Mouse (Mus musculus) monocyte, adult 2 months (primary cell): Measurements from ENCODE around the gene Rps24.

Source experiments
- DNase-seq, 2 experiments: peaks; one replicate each; pipeline ENCODE4 v3.0.0; 2022; ENCODE audit warnings: low spot score in 2 of 2, low read depth in 1 of 2

The Rps24 gene

DNA sequence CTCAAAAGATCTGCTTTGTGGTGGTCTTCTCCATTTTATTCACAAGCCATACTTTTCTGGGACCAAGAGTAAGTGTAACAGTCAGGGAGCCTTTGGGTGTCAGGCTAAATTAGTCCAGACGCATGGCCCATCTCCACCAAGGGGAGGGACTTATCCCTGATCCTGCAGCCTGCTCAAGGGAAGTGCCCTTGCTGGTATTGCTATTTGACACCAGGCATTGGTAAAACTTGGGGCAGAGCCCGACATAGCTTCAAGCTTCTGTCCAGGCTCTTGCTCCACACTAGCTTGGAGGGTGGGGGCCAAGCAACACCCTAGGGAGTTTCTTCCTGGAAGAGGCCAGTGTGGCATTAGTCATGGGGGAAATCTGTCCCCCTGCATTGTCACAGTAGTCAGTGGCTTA lies 23.8 kb downstream of the Rps24 start:
- DNase-seq: no peak

DNA sequence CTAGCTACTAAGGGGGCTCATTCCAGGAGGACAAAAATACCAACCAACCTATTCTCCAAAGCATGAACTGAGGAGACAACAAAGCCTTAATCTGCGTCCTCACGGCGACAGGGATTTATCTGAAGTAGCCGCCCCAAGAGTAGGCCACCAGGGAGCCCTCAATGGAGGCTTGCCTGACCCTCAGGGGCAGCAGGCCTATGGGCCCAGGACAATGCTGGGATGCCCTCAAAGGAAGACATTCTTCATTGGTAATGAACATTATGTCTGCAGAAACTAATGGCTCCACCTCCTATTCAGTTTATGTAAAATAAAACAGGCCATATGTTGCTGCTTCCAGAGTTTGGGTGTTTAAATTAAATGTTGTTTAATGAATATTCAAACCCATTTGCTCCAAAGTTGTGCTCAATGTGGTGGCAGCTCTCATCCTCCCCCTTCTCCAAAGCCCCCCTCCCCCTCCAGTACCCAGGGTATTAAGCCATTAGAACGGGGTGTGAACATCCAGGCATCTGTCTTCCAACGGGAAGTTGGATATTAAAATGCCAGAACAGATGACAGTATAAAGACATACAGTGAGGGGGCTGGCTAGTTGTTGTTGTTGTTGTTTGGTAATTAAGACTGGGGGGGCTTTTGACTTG lies 25.7 kb downstream of the Rps24 start:
- DNase-seq: no peak

DNA sequence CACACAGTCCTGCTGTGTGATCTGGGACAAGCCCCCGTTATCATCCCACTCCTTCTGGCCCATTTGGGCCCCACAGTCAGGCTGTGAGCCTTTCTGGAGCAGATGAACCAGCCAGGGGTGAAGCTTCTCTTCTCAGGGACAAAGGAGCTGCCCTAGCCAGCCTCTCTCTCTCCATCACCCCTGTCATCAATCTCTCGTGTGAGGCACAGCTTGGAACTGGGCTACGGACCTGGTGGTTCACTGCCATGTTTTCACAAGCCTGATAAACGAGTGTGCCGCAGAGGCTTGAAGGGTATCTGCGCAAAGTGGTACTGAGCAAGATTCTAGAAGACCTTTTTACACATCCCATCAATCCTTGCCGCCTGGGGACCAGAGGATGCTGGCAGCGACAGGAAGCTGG lies 34.7 kb downstream of the Rps24 start:
- no peak for DNase-seq

DNA sequence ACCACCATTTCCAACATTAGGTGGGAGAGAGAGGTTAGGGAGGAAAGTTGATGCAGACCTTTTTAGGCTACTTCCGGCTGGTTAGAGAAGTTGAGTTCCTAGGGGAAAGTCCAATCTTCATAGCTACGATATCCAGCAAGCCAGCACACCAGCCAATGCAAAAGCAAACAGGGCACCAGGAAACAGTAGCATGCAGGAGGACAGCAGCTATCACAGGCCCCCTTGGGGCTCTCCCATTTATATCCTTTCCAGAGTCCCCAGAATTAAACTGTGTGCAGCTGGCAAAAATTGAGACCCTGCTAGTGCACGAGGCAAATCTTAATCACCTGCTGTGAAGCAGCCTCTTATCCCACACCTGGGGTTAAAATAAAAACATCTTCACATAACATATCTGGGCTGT lies 38.2 kb downstream of the Rps24 start:
- no peak for DNase-seq

DNA sequence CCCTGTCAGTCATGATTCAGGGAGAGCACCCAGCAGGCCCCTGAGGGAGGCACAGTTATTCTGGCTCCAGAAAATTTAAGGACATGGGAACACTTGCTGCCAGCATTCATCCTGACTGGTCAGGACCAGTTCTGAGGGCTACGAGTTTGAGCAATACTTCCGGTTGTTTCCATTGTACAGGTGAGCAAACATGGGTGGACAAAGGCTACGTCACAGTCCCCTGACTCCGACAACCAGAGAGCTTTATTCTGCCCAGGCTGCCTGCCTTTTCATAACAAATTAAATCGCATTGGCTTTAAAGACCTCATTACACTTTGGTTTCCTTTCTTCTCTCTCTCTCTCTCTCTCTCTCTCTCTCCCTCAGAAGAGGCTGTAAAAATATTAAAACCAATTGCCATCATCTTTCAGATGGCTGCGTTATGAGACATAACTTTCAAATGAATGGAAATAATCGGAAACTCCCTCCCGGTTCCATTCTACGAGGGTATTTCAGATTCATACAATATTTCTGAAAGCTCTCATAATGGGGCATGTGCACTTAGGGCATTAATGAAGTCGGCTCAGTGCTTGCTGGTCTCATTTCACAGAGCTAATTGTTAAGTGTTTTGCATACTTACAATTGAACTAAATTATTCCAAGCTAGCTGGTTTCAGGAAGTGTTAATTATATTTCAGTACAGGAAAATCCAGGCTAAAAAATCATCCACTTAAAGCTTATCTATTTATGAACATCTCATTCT lies 38.9 kb downstream of the Rps24 start:
- DNase-seq: no peak

DNA sequence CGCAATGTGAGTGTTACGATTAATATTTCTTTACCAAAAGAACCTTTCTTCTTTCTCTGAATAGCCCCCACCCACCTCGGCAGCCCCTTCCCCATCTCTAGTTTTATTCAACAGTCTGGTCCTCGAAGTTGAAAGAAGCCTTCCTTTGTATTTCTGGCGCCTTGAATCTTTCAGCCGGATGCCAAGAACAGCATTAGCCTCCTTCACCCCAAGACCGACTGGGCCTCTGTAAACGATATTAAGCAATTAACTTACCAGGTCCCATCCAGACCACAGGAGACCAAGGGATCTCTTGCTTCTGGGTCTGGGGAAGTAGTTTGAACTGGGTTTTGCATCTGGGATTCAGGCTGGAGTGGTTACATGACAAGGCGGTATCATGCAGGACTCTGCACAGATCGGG lies 39.5 kb downstream of the Rps24 start:
- no peak for DNase-seq

DNA sequence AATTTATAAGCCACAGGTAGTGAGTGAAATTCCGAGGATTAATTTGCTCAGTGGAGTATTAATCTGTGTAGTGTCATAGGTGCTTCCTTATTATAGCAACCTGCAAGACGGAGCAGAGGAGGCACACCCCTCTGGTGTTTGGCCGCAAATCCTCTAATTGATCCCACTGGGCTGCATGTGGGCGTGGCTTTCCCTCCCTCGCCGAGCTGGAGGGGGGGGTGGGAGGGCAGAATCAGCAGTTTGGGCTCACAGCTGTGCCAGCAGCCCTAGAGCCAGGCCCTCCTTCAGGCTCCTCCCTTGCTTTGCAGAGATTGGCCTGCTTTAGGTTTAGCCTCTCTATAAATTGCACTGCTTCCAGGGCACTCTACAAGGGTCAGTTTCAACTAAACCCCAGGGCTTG lies 43.3 kb downstream of the Rps24 start:
- DNase-seq: no peak

DNA sequence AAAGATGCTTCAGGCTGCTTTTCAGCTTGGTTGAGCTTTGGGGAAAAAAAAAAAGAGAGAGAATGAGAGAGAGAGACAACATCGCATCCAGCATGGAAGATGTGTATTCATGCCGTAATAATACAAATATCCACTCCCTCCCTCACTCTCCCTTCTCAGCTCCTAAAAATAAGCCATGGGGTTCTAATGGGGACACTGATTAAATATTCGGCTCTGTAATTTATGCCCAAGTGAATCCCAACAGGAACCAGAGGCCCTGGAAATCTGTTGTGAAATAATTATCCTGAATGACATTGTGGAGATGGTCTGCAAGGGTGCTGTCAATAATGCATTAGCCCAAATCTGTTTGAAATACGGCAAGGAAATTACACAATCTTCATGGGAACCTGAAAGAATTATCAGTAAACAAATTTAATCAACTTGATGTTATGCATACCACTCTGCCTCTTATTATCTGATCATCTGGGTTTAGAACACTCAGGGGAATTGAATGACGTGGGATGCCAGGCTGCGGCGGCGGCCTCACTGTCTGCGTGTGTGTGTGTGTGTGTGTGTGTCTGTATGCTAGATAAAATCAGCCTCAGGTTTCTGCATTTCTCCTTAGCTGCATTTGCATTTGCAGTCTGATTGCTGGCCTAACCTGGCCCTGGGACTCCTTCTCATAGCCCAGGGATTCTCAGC lies 48.1 kb downstream of the Rps24 start:
- no peak for DNase-seq

DNA sequence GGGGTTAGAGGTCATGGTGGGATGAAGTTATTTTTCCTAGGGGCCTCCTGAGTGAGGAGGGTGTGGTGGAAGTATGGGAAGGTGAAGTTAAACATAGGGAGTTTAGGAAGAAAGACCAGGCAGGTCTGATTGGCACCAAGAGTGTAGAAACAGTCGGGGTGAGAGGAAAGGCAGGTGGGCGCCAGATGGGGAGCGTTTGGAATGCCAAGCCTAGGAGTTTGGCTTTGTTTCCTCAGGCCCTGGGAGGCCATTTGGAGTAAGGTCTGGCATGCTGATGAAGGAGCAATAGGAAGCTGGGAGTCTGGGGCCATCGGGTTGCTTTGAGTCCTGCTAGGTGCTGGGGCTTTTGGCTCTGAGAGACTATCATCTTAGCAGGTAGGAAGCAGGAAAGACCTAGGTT lies 56.0 kb downstream of the Rps24 start:
- DNase-seq: no peak

DNA sequence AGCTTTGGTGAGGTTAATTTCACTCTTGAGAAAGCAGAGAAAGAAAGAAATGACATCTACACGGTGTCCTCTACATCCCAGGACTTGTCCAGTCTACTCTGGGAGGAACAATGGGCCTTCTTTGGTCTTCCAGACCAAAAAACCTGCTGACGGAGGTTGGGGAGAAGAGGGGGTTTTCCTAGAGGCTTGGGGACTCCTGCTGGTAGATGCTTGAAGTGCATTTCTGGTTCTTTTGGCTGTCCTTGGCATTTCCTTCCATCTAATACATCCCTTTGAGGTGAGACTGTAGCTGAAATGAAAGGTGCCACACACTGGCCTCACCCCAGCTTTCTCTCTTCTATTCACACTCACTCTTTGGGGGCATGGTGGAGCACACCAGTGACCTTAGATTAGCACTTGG lies 57.1 kb downstream of the Rps24 start:
- no peak for DNase-seq
